Mouse (Mus musculus) intestine, postnatal 0 days (tissue): Measurements from ENCODE around the gene Pard3. TPM values are rescaled to one million over a fixed set of nuclear protein-coding genes. Genes with fewer than 3 reads are reported as not detected.
A peak's percentile ranks its signal among the peaks of the same experiment; 100 is the strongest.

Experiments used
- ATAC-seq: fragments of 200-750 bp; cut with Nextera tagmentation; 2 replicates; pipeline ENCODE4 v1.8.0; 2017; ENCODE audit warnings: mild to moderate bottlenecking, moderate TSS enrichment, moderate library complexity
- H3K27ac ChIP-seq: fragments of 300-500 bp; sonication (generic); 2 replicates; pipeline ENCODE4 v1.5.1; 2014; ENCODE audit warnings: mild to moderate bottlenecking, low read depth, low read length, moderate library complexity
- H3K27me3 ChIP-seq: fragments of 300-500 bp; sonication (generic); replicated peaks from 2 replicates; pipeline ENCODE4 v1.6.1; 2014; ENCODE audit warnings: low read length, mixed read lengths; ENCODE audit not compliant: control insufficient read depth, insufficient read depth
- H3K36me3 ChIP-seq: fragments of 300-500 bp; sonication (generic); 2 replicates; pipeline ENCODE4 v1.6.1; 2014; ENCODE audit warnings: mild to moderate bottlenecking, moderate library complexity; ENCODE audit not compliant: control insufficient read depth, insufficient read depth
- H3K4me1 ChIP-seq: fragments of 300-500 bp; sonication (generic); replicated peaks from 2 replicates; pipeline ENCODE4 v1.6.1; 2014; ENCODE audit warnings: antibody characterized with exemption, low read length, mixed read lengths; ENCODE audit not compliant: control insufficient read depth, insufficient read depth
- H3K4me2 ChIP-seq: fragments of 300-500 bp; sonication (generic); replicated peaks from 2 replicates; pipeline ENCODE4 v1.6.1; 2014; ENCODE audit warnings: low read depth, mild to moderate bottlenecking, moderate library complexity
- H3K4me3 ChIP-seq: fragments of 300-500 bp; sonication (generic); 2 replicates; pipeline ENCODE4 v1.5.1; 2014; ENCODE audit warnings: low read depth, low read length
- H3K9ac ChIP-seq: fragments of 300-500 bp; sonication (generic); 2 replicates; pipeline ENCODE4 v1.6.1; 2014; ENCODE audit warnings: mild to moderate bottlenecking, low read depth, low read length
- H3K9me3 ChIP-seq: fragments of 300-500 bp; sonication (generic); 2 replicates; pipeline ENCODE4 v1.6.1; 2016; ENCODE audit warnings: mixed run types; ENCODE audit not compliant: control insufficient read depth
- CTCF ChIP-seq: sonication (generic); IDR thresholded peaks from 2 replicates; pipeline ENCODE4 v1.5.1; 2016; ENCODE audit warnings: low read depth, mild to moderate bottlenecking, control low read depth, antibody characterized with exemption, moderate library complexity
- WGBS: fragments of 180-500 bp; shearing (Covaris S2); extraction: QIAGEN DNeasy Blood & Tissue Kit; methylation state at CpG from one replicate; pipeline ENCODE4 v1.1.7; 2014; 5-methylcytosine and 5-hydroxymethylcytosine counted together
- polyA plus RNA-seq: library from polyadenylated mRNA; unstranded; fragments of >200 nt; fragmentation: Nextera tagmentation; extraction: Ambion mirVana; gene quantifications from 2 replicates; pipeline ENCODE4 v1.2.1, GENCODE M21; 2015

Pard3 gene
- polyA plus RNA-seq, 1 experiment from 2014 or later, result 12.5 TPM

- WGBS, result 73% methylated on average over 8 of the region's 8 CpGs
- Histone ChIP-seq H3K9me3 (no peaks in the 10 kb centered on the region), H3K4me2 (no peak overlapping the region), H3K36me3 (no peaks in the 10 kb centered on the region), H3K27ac (no peak overlapping the region), H3K27me3 (no peaks in the 10 kb centered on the region), H3K9ac (no peak overlapping the region), H3K4me1 (no peaks in the 10 kb centered on the region), H3K4me3 (no peak overlapping the region)
- no peak for TF ChIP-seq CTCF
- ATAC-seq, result no peak
These were observed 150.6 kb downstream of the Pard3 start for GRCm38 (mm10) chr8:127214338-127214737.

GRCm38 (mm10) chr8:127214748-127215433 lies 151.2 kb downstream of the Pard3 start:
- no peaks in the 10 kb centered on the region for H3K27me3 ChIP-seq
- no peak overlapping the region for H3K4me3 ChIP-seq
- no peaks in the 10 kb centered on the region for H3K36me3 ChIP-seq
- TF ChIP-seq CTCF, result no peak
- WGBS, result 81% methylated on average over 4 of the region's 4 CpGs
- H3K9me3 ChIP-seq, result no peaks in the 10 kb centered on the region
- H3K4me2 ChIP-seq, result no peak overlapping the region
- H3K4me1 ChIP-seq, result no peaks in the 10 kb centered on the region
- H3K9ac ChIP-seq, result no peak overlapping the region
- no peak overlapping the region for H3K27ac ChIP-seq
- ATAC-seq, result no peak

- Histone ChIP-seq H3K27me3 (no peaks in the 10 kb centered on the region), H3K27ac (no peak overlapping the region), H3K36me3 (no peaks in the 10 kb centered on the region)
These were observed 156.5 kb downstream of the Pard3 start for GRCm38 (mm10) chr8:127220206-127220605.

GRCm38 (mm10) chr8:127220615-127221014 lies 156.9 kb downstream of the Pard3 start:
- H3K27me3 ChIP-seq, result no peaks in the 10 kb centered on the region
- no peak overlapping the region for H3K4me3 ChIP-seq
- H3K36me3 ChIP-seq, result no peaks in the 10 kb centered on the region
- H3K4me1 ChIP-seq, result peaks cover 9% of the 10 kb centered on the region
- no peak overlapping the region; the same call in 1 of the 2 replicates for H3K27ac ChIP-seq
- WGBS, result 27% methylated on average over 7 of the region's 7 CpGs
- H3K4me2 ChIP-seq, result peak overlapping the region; percentile 22; the same call in 1 of the 2 replicates
- TF ChIP-seq CTCF, result no peak
- ATAC-seq, result no peak
- no peak overlapping the region for H3K9ac ChIP-seq
- H3K9me3 ChIP-seq, result no peaks in the 10 kb centered on the region

More at GRCm38 (mm10) chr8:127220206-127220605, 156.5 kb downstream of the Pard3 start:
- Histone ChIP-seq H3K4me1 (peaks cover 9% of the 10 kb centered on the region), H3K4me3 (no peak overlapping the region), H3K9ac (no peak overlapping the region), H3K9me3 (no peaks in the 10 kb centered on the region), H3K4me2 (peak overlapping the region; percentile 22; the same call in 1 of the 2 replicates)
- no peak for ATAC-seq
- WGBS, result 17% methylated on average over 5 of the region's 5 CpGs
- no peak for TF ChIP-seq CTCF

- no peak overlapping the region for H3K27ac ChIP-seq
- H3K9me3 ChIP-seq, result no peaks in the 10 kb centered on the region
- no peak overlapping the region for H3K4me2 ChIP-seq
- H3K36me3 ChIP-seq, result no peaks in the 10 kb centered on the region
- H3K9ac ChIP-seq, result no peak overlapping the region
- no peaks in the 10 kb centered on the region for H3K27me3 ChIP-seq
- 76% methylated on average over 3 of the region's 3 CpGs for WGBS
- peaks cover 9% of the 10 kb centered on the region for H3K4me1 ChIP-seq
- TF ChIP-seq CTCF, result no peak
- ATAC-seq, result no peak
- no peak overlapping the region for H3K4me3 ChIP-seq
These were observed 158.7 kb downstream of the Pard3 start for GRCm38 (mm10) chr8:127222361-127222760.

GRCm38 (mm10) chr8:127226996-127227395 lies 163.3 kb downstream of the Pard3 start:
- Histone ChIP-seq H3K9me3 (no peaks in the 10 kb centered on the region), H3K27me3 (no peaks in the 10 kb centered on the region), H3K36me3 (no peaks in the 10 kb centered on the region), H3K9ac (no peak overlapping the region), H3K4me2 (no peak overlapping the region), H3K27ac (no peak overlapping the region), H3K4me3 (no peak overlapping the region), H3K4me1 (peaks cover 2% of the 10 kb centered on the region; the same call in 1 of the 2 replicates)
- WGBS, result 24% methylated on average over 1 of the region's 1 CpGs
- no peak for ATAC-seq
- no peak for TF ChIP-seq CTCF
